Mouse (Mus musculus): ENCODE results near the gene Smarca2. TPM values are rescaled to one million over a fixed set of nuclear protein-coding genes. Genes with fewer than 3 reads are reported as not detected.

The Smarca2 gene
- polyA plus RNA-seq, 1 experiment from 2014 or later, result 46.3 TPM

GRCm38 (mm10) chr19:26745567-26745966 lies 140.7 kb downstream of the Smarca2 start:
- peak; percentile 91 for DNase-seq (ENCODE audit: low spot score)
- no peaks in the 10 kb centered on the region for H3K27me3 ChIP-seq (replicated peaks; ENCODE audit: insufficient read depth, low read length)

GRCm38 (mm10) chr19:26746290-26746689 lies 141.4 kb downstream of the Smarca2 start:
- ATAC-seq (no peak), DNase-seq (ENCODE audit: low spot score) (no peak)
- Histone ChIP-seq H3K4me1 (ENCODE audit: insufficient read depth, low read depth, low read length) (peaks cover 11% of the 10 kb centered on the region; the same call in 1 of the 2 replicates), H3K9ac (replicated peaks; ENCODE audit: low read depth) (no peak overlapping the region), H3K27me3 (replicated peaks; ENCODE audit: insufficient read depth, low read length) (no peaks in the 10 kb centered on the region), H3K36me3 (ENCODE audit: insufficient read depth, low read length) (no peaks in the 10 kb centered on the region), H3K4me2 (replicated peaks; ENCODE audit: low read depth, low read length) (no peak overlapping the region), H3K4me3 (ENCODE audit: low read depth, low read length) (no peak overlapping the region), H3K9me3 (ENCODE audit: low read length) (no peaks in the 10 kb centered on the region), H3K27ac (ENCODE audit: low read length) (peak overlapping the region; percentile 95)
- TF ChIP-seq CTCF (IDR thresholded peaks at IDR 0.05) (no peak), EP300 (IDR thresholded peaks at IDR 0.05) (no peak)
- 81% methylated on average over 10 of the region's 10 CpGs for WGBS

More at GRCm38 (mm10) chr19:26745567-26745966, 140.7 kb downstream of the Smarca2 start:
- no peak for TF ChIP-seq CTCF (IDR thresholded peaks at IDR 0.05)
- peak; percentile 82 for TF ChIP-seq EP300 (IDR thresholded peaks at IDR 0.05)
- Histone ChIP-seq H3K36me3 (ENCODE audit: insufficient read depth, low read length) (no peaks in the 10 kb centered on the region), H3K4me3 (ENCODE audit: low read depth, low read length) (no peak overlapping the region), H3K9me3 (ENCODE audit: low read length) (no peaks in the 10 kb centered on the region), H3K9ac (replicated peaks; ENCODE audit: low read depth) (no peak overlapping the region), H3K4me2 (replicated peaks; ENCODE audit: low read depth, low read length) (no peak overlapping the region), H3K4me1 (ENCODE audit: insufficient read depth, low read depth, low read length) (peaks cover 11% of the 10 kb centered on the region; the same call in 1 of the 2 replicates), H3K27ac (ENCODE audit: low read length) (peak overlapping the region; percentile 95)
- 56% methylated on average over 7 of the region's 7 CpGs for WGBS
- ATAC-seq, result peak; percentile 78

- 36% methylated on average over 6 of the region's 6 CpGs for WGBS
- no peak for ATAC-seq
These were observed 142.0 kb downstream of the Smarca2 start for GRCm38 (mm10) chr19:26746709-26747467.

GRCm38 (mm10) chr19:26747571-26748539 lies 143.0 kb downstream of the Smarca2 start:
- ATAC-seq (peak; percentile 70), DNase-seq (ENCODE audit: low spot score) (peak; percentile 98)

More at GRCm38 (mm10) chr19:26746709-26747467, 142.0 kb downstream of the Smarca2 start:
- no peak for TF ChIP-seq CTCF (IDR thresholded peaks at IDR 0.05)
- 0 out of 2 replicates have a peak, but pooled peaks have one; percentile 9 for TF ChIP-seq EP300 (IDR thresholded peaks at IDR 0.05)
- Histone ChIP-seq H3K4me3 (ENCODE audit: low read depth, low read length) (peak overlapping the region; percentile 53), H3K27me3 (replicated peaks; ENCODE audit: insufficient read depth, low read length) (no peaks in the 10 kb centered on the region), H3K9me3 (ENCODE audit: low read length) (no peaks in the 10 kb centered on the region), H3K36me3 (ENCODE audit: insufficient read depth, low read length) (no peaks in the 10 kb centered on the region), H3K27ac (ENCODE audit: low read length) (peak overlapping the region; percentile 95), H3K4me2 (replicated peaks; ENCODE audit: low read depth, low read length) (peak overlapping the region; percentile 57), H3K4me1 (ENCODE audit: insufficient read depth, low read depth, low read length) (peaks cover 11% of the 10 kb centered on the region; the same call in 1 of the 2 replicates), H3K9ac (replicated peaks; ENCODE audit: low read depth) (peak overlapping the region; percentile 58; the same call in 1 of the 2 replicates)
- DNase-seq (ENCODE audit: low spot score), result peak; percentile 37

GRCm38 (mm10) chr19:26748676-26749075 lies 143.8 kb downstream of the Smarca2 start:
- Histone ChIP-seq H3K27ac (ENCODE audit: low read length) (peak overlapping the region; percentile 95), H3K27me3 (replicated peaks; ENCODE audit: insufficient read depth, low read length) (no peaks in the 10 kb centered on the region), H3K9me3 (ENCODE audit: low read length) (no peaks in the 10 kb centered on the region), H3K9ac (replicated peaks; ENCODE audit: low read depth) (peak overlapping the region; percentile 58), H3K4me3 (ENCODE audit: low read depth, low read length) (peak overlapping the region; percentile 53), H3K4me1 (ENCODE audit: insufficient read depth, low read depth, low read length) (peaks cover 11% of the 10 kb centered on the region; the same call in 1 of the 2 replicates), H3K4me2 (replicated peaks; ENCODE audit: low read depth, low read length) (peak overlapping the region; percentile 57), H3K36me3 (ENCODE audit: insufficient read depth, low read length) (no peaks in the 10 kb centered on the region)
- WGBS, result under 1% methylated on average over 6 of the region's 6 CpGs
- DNase-seq (ENCODE audit: low spot score) (peak; percentile 57), ATAC-seq (no peak)
- TF ChIP-seq CTCF (IDR thresholded peaks at IDR 0.05) (no peak), EP300 (IDR thresholded peaks at IDR 0.05) (no peak)

More at GRCm38 (mm10) chr19:26747571-26748539, 143.0 kb downstream of the Smarca2 start:
- TF ChIP-seq CTCF (IDR thresholded peaks at IDR 0.05), result peak; percentile 67
- TF ChIP-seq EP300 (IDR thresholded peaks at IDR 0.05), result peak; percentile 71; the same call in 1 of the 2 replicates
- Histone ChIP-seq H3K27me3 (replicated peaks; ENCODE audit: insufficient read depth, low read length) (no peaks in the 10 kb centered on the region), H3K4me3 (ENCODE audit: low read depth, low read length) (peak overlapping the region; percentile 53), H3K9ac (replicated peaks; ENCODE audit: low read depth) (peak overlapping the region; percentile 58), H3K36me3 (ENCODE audit: insufficient read depth, low read length) (no peaks in the 10 kb centered on the region), H3K4me2 (replicated peaks; ENCODE audit: low read depth, low read length) (peak overlapping the region; percentile 57), H3K9me3 (ENCODE audit: low read length) (no peaks in the 10 kb centered on the region), H3K27ac (ENCODE audit: low read length) (peak overlapping the region; percentile 95), H3K4me1 (ENCODE audit: insufficient read depth, low read depth, low read length) (peaks cover 11% of the 10 kb centered on the region; the same call in 1 of the 2 replicates)
- under 1% methylated on average over 36 of the region's 36 CpGs for WGBS
